Mouse (Mus musculus): ENCODE data around the gene Lysmd1. TPM values are rescaled to one million over a fixed set of nuclear protein-coding genes. Genes with fewer than 3 reads are reported as not detected.
A peak's percentile ranks its signal among the peaks of the same experiment; 100 is the strongest.

Lysmd1 gene
- polyA plus RNA-seq, 1 experiment: 7.0 TPM

GRCm38 (mm10) chr3:95112760-95113159, 21.1 kb upstream of the Lysmd1 start:
- Histone ChIP-seq H3K4me2 (ENCODE audit: low read depth) (peak overlapping the region; percentile 63), H3K4me3 (no peak overlapping the region), H3K27me3 (ENCODE audit: control insufficient read depth, insufficient read depth, insufficient read length) (no peaks in the 10 kb centered on the region), H3ac (ENCODE audit: control insufficient read depth, insufficient read length) (no peak overlapping the region), H3K79me2 (ENCODE audit: control insufficient read depth, insufficient read depth) (peaks cover 24% of the 10 kb centered on the region), H3K36me3 (ENCODE audit: control insufficient read depth, insufficient read depth) (no peaks in the 10 kb centered on the region)
- TF ChIP-seq E2F4 (IDR thresholded peaks at IDR 0.05; ENCODE audit: insufficient read depth): no peak
- no peak for TF ChIP-seq MAX (IDR thresholded peaks at IDR 0.05; ENCODE audit: low read depth)
- no peak for TF ChIP-seq USF1 (IDR thresholded peaks at IDR 0.05; ENCODE audit: low read depth)
- no peak for TF ChIP-seq CEBPB (IDR thresholded peaks at IDR 0.05; ENCODE audit: insufficient read depth, poor library complexity, severe bottlenecking)
- TF ChIP-seq REST (IDR thresholded peaks at IDR 0.05; ENCODE audit: insufficient read depth, insufficient read length): no peak
- no peak for TF ChIP-seq MYOG (IDR thresholded peaks at IDR 0.05; ENCODE audit: control insufficient read depth in 1 of 3, insufficient read depth in 1 of 3, insufficient read length in 2 of 3, low read depth in 2 of 3)
- TF ChIP-seq TCF12 (IDR thresholded peaks at IDR 0.05; ENCODE audit: insufficient read depth, poor library complexity, severe bottlenecking): no peak
- TF ChIP-seq SRF (IDR thresholded peaks at IDR 0.05; ENCODE audit: control insufficient read depth, insufficient read length, low read depth): no peak
- no peak for TF ChIP-seq TCF3 (IDR thresholded peaks at IDR 0.05; ENCODE audit: insufficient read length, low read depth)
- no peak for TF ChIP-seq POLR2AphosphoS2 (IDR thresholded peaks at IDR 0.05; ENCODE audit: insufficient read length, low read depth)
- TF ChIP-seq MYOD1 (IDR thresholded peaks at IDR 0.05; ENCODE audit: control insufficient read depth in 1 of 3, insufficient read length in 2 of 3, low read depth in 2 of 3): no peak
- no peak for TF ChIP-seq POLR2A (IDR thresholded peaks at IDR 0.05; ENCODE audit: insufficient read length, low read depth)

GRCm38 (mm10) chr3:95117751-95118150, 16.1 kb upstream of the Lysmd1 start:
- Histone ChIP-seq H3K4me2 (ENCODE audit: low read depth) (peak overlapping the region; percentile 24), H3ac (ENCODE audit: control insufficient read depth, insufficient read length) (no peak overlapping the region), H3K79me2 (ENCODE audit: control insufficient read depth, insufficient read depth) (peaks cover 12% of the 10 kb centered on the region), H3K36me3 (ENCODE audit: control insufficient read depth, insufficient read depth) (peaks cover 7% of the 10 kb centered on the region), H3K4me3 (no peak overlapping the region), H3K27me3 (ENCODE audit: control insufficient read depth, insufficient read depth, insufficient read length) (no peaks in the 10 kb centered on the region)
- TF ChIP-seq TCF12 (IDR thresholded peaks at IDR 0.05; ENCODE audit: insufficient read depth, poor library complexity, severe bottlenecking) (no peak), MYOD1 (IDR thresholded peaks at IDR 0.05; ENCODE audit: control insufficient read depth in 1 of 3, insufficient read length in 2 of 3, low read depth in 2 of 3) (no peak), TCF3 (IDR thresholded peaks at IDR 0.05; ENCODE audit: insufficient read length, low read depth) (no peak), SRF (IDR thresholded peaks at IDR 0.05; ENCODE audit: control insufficient read depth, insufficient read length, low read depth) (no peak), POLR2AphosphoS2 (IDR thresholded peaks at IDR 0.05; ENCODE audit: insufficient read length, low read depth) (no peak), E2F4 (IDR thresholded peaks at IDR 0.05; ENCODE audit: insufficient read depth) (no peak), REST (IDR thresholded peaks at IDR 0.05; ENCODE audit: insufficient read depth, insufficient read length) (no peak), CEBPB (IDR thresholded peaks at IDR 0.05; ENCODE audit: insufficient read depth, poor library complexity, severe bottlenecking) (no peak), POLR2A (IDR thresholded peaks at IDR 0.05; ENCODE audit: insufficient read length, low read depth) (no peak), USF1 (IDR thresholded peaks at IDR 0.05; ENCODE audit: low read depth) (no peak), MAX (IDR thresholded peaks at IDR 0.05; ENCODE audit: low read depth) (no peak), MYOG (IDR thresholded peaks at IDR 0.05; ENCODE audit: control insufficient read depth in 1 of 3, insufficient read depth in 1 of 3, insufficient read length in 2 of 3, low read depth in 2 of 3) (no peak)

- no peak overlapping the region for H3K4me2 ChIP-seq (ENCODE audit: low read depth)
- H3K27me3 ChIP-seq (ENCODE audit: control insufficient read depth, insufficient read depth, insufficient read length): no peaks in the 10 kb centered on the region
- TF ChIP-seq E2F4 (IDR thresholded peaks at IDR 0.05; ENCODE audit: insufficient read depth) (no peak), SRF (IDR thresholded peaks at IDR 0.05; ENCODE audit: control insufficient read depth, insufficient read length, low read depth) (no peak), MYOG (IDR thresholded peaks at IDR 0.05; ENCODE audit: control insufficient read depth in 1 of 3, insufficient read depth in 1 of 3, insufficient read length in 2 of 3, low read depth in 2 of 3) (no peak), TCF3 (IDR thresholded peaks at IDR 0.05; ENCODE audit: insufficient read length, low read depth) (no peak), MYOD1 (IDR thresholded peaks at IDR 0.05; ENCODE audit: control insufficient read depth in 1 of 3, insufficient read length in 2 of 3, low read depth in 2 of 3) (no peak), MAX (IDR thresholded peaks at IDR 0.05; ENCODE audit: low read depth) (no peak), USF1 (IDR thresholded peaks at IDR 0.05; ENCODE audit: low read depth) (no peak), CEBPB (IDR thresholded peaks at IDR 0.05; ENCODE audit: insufficient read depth, poor library complexity, severe bottlenecking) (no peak), REST (IDR thresholded peaks at IDR 0.05; ENCODE audit: insufficient read depth, insufficient read length) (no peak), POLR2AphosphoS2 (IDR thresholded peaks at IDR 0.05; ENCODE audit: insufficient read length, low read depth) (no peak), POLR2A (IDR thresholded peaks at IDR 0.05; ENCODE audit: insufficient read length, low read depth) (no peak), TCF12 (IDR thresholded peaks at IDR 0.05; ENCODE audit: insufficient read depth, poor library complexity, severe bottlenecking) (no peak)
- no peak overlapping the region for H3ac ChIP-seq (ENCODE audit: control insufficient read depth, insufficient read length)
- peaks cover 7% of the 10 kb centered on the region for H3K36me3 ChIP-seq (ENCODE audit: control insufficient read depth, insufficient read depth)
- no peaks in the 10 kb centered on the region for H3K79me2 ChIP-seq (ENCODE audit: control insufficient read depth, insufficient read depth)
- no peak overlapping the region for H3K4me3 ChIP-seq
These were observed 12.3 kb upstream of the Lysmd1 start for GRCm38 (mm10) chr3:95121580-95121979.

GRCm38 (mm10) chr3:95124246-95124645, 9.6 kb upstream of the Lysmd1 start, which contains the start of gene Tmod4:
Gene Tmod4, plus strand, starts transcription at chr3:95124476.
- H3K4me2 ChIP-seq (ENCODE audit: low read depth): no peak within 1 kb of the TSS
- TF ChIP-seq TCF3 (IDR thresholded peaks at IDR 0.05; ENCODE audit: insufficient read length, low read depth): no peak
- no peak for TF ChIP-seq MYOG (IDR thresholded peaks at IDR 0.05; ENCODE audit: control insufficient read depth in 1 of 3, insufficient read depth in 1 of 3, insufficient read length in 2 of 3, low read depth in 2 of 3)
- TF ChIP-seq MYOD1 (IDR thresholded peaks at IDR 0.05; ENCODE audit: control insufficient read depth in 1 of 3, insufficient read length in 2 of 3, low read depth in 2 of 3): no peak
- TF ChIP-seq MAX (IDR thresholded peaks at IDR 0.05; ENCODE audit: low read depth): no peak
- no peak for TF ChIP-seq TCF12 (IDR thresholded peaks at IDR 0.05; ENCODE audit: insufficient read depth, poor library complexity, severe bottlenecking)
- no peaks in the 10 kb centered on the region for H3K79me2 ChIP-seq (ENCODE audit: control insufficient read depth, insufficient read depth)
- no peak within 1 kb of the TSS for H3ac ChIP-seq (ENCODE audit: control insufficient read depth, insufficient read length)
- H3K27me3 ChIP-seq (ENCODE audit: control insufficient read depth, insufficient read depth, insufficient read length): no peaks in the 10 kb centered on the region
- H3K36me3 ChIP-seq (ENCODE audit: control insufficient read depth, insufficient read depth): peaks cover 4% of the 10 kb centered on the region
- H3K4me3 ChIP-seq: no peak within 1 kb of the TSS
